Mouse (Mus musculus) myocyte (in vitro differentiated cells): ENCODE measurements around the gene Gmppb. TPM values are rescaled to one million over a fixed set of nuclear protein-coding genes. Genes with fewer than 3 reads are reported as not detected.

Experiments
- H3K27me3 ChIP-seq: one replicate; pipeline ENCODE4 v1.6.1; 2011; ENCODE audit not compliant: control insufficient read depth, insufficient read depth, insufficient read length
- H3K36me3 ChIP-seq: one replicate; pipeline ENCODE4 v1.6.1; 2011; ENCODE audit not compliant: control insufficient read depth, insufficient read depth
- H3K4me2 ChIP-seq: one replicate; pipeline ENCODE4 v1.6.1; 2011; ENCODE audit warnings: low read depth, control low read depth
- H3K4me3 ChIP-seq: one replicate; pipeline ENCODE4 v1.5.1; 2011; ENCODE audit warnings: mild to moderate bottlenecking, control low read depth, moderate library complexity
- H3K79me2 ChIP-seq: one replicate; pipeline ENCODE4 v1.6.1; 2011; ENCODE audit not compliant: control insufficient read depth, insufficient read depth
- H3ac ChIP-seq: one replicate; pipeline ENCODE4 v1.6.1; 2011; ENCODE audit not compliant: control insufficient read depth, insufficient read length
- CEBPB ChIP-seq: IDR thresholded peaks from 2 replicates; pipeline ENCODE4 v1.6.1; 2011; ENCODE audit warnings: mild to moderate bottlenecking, moderate library complexity; ENCODE audit not compliant: poor library complexity, insufficient read depth, severe bottlenecking
- E2F4 ChIP-seq: IDR thresholded peaks from one replicate; pipeline ENCODE4 v1.6.1; 2011; ENCODE audit warnings: mild to moderate bottlenecking, control low read depth, moderate library complexity; ENCODE audit not compliant: insufficient read depth
- MAX ChIP-seq: IDR thresholded peaks from one replicate; pipeline ENCODE4 v1.6.1; 2011; ENCODE audit warnings: low read depth, mild to moderate bottlenecking, control low read depth
- MYOD1 ChIP-seq, 3 experiments: IDR thresholded peaks; one replicate each; pipeline ENCODE4 v1.6.1; 2011; ENCODE audit warnings: control low read depth in 2 of 3, low read depth in 2 of 3, mild to moderate bottlenecking in 2 of 3, moderate library complexity in 1 of 3; ENCODE audit not compliant: insufficient read length in 2 of 3, control insufficient read depth in 1 of 3
- MYOG ChIP-seq, 3 experiments: IDR thresholded peaks; one replicate each; pipeline ENCODE4 v1.6.1; 2011; ENCODE audit warnings: control low read depth in 2 of 3, low read depth in 2 of 3, mild to moderate bottlenecking in 2 of 3; ENCODE audit not compliant: insufficient read length in 2 of 3, control insufficient read depth in 1 of 3, insufficient read depth in 1 of 3
- POLR2A ChIP-seq: IDR thresholded peaks from one replicate; pipeline ENCODE4 v1.6.1; 2011; ENCODE audit warnings: low read depth, mild to moderate bottlenecking, control low read depth, moderate library complexity; ENCODE audit not compliant: insufficient read length
- POLR2AphosphoS2 ChIP-seq: IDR thresholded peaks from one replicate; pipeline ENCODE4 v1.6.1; 2011; ENCODE audit warnings: low read depth, control low read depth; ENCODE audit not compliant: insufficient read length
- REST ChIP-seq: IDR thresholded peaks from one replicate; pipeline ENCODE4 v1.6.1; 2011; ENCODE audit warnings: mild to moderate bottlenecking, control low read depth, moderate library complexity; ENCODE audit not compliant: insufficient read depth, insufficient read length
- SRF ChIP-seq: IDR thresholded peaks from one replicate; pipeline ENCODE4 v1.6.1; 2011; ENCODE audit warnings: low read depth; ENCODE audit not compliant: control insufficient read depth, insufficient read length
- TCF12 ChIP-seq: IDR thresholded peaks from one replicate; pipeline ENCODE4 v1.6.1; 2011; ENCODE audit warnings: mild to moderate bottlenecking, control low read depth; ENCODE audit not compliant: poor library complexity, insufficient read depth, severe bottlenecking
- TCF3 ChIP-seq: IDR thresholded peaks from one replicate; pipeline ENCODE4 v1.6.1; 2011; ENCODE audit warnings: low read depth, control low read depth; ENCODE audit not compliant: insufficient read length
- USF1 ChIP-seq: IDR thresholded peaks from one replicate; pipeline ENCODE4 v1.6.1; 2011; ENCODE audit warnings: low read depth, mild to moderate bottlenecking, control low read depth, moderate library complexity
- polyA plus RNA-seq: library from polyadenylated mRNA; unstranded; fragments of >200 nt; fragmentation: generic; extraction: Trizol; gene quantifications from one replicate; pipeline ENCODE4 v1.2.1, GENCODE M21; 2012; ENCODE audit warnings: missing spikeins

Gmppb gene
- polyA plus RNA-seq, 1 experiment = 32.0 TPM

DNA sequence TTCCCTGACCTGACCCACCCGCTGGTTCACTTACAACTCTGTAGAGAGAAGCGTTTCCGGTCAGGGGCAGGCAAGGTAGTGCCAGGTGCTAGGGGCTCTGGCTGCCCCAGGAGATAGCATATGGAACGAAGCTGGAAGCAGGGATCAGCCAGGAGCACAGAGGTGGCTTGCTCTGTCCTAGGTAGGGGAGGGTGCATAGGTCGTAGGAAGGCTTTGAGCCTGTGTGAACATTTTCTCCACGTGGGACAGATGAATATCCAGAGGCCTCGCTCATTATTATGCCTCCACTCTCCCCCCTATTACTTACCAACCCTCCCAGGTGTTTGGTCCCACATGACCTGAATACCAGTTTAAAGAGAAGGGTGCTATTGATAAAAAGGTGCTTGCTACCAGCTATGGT lies 3.4 kb downstream of the Gmppb start:
- Histone ChIP-seq H3K4me3 (no peak overlapping the region), H3K36me3 (peaks cover 3% of the 10 kb centered on the region)

DNA sequence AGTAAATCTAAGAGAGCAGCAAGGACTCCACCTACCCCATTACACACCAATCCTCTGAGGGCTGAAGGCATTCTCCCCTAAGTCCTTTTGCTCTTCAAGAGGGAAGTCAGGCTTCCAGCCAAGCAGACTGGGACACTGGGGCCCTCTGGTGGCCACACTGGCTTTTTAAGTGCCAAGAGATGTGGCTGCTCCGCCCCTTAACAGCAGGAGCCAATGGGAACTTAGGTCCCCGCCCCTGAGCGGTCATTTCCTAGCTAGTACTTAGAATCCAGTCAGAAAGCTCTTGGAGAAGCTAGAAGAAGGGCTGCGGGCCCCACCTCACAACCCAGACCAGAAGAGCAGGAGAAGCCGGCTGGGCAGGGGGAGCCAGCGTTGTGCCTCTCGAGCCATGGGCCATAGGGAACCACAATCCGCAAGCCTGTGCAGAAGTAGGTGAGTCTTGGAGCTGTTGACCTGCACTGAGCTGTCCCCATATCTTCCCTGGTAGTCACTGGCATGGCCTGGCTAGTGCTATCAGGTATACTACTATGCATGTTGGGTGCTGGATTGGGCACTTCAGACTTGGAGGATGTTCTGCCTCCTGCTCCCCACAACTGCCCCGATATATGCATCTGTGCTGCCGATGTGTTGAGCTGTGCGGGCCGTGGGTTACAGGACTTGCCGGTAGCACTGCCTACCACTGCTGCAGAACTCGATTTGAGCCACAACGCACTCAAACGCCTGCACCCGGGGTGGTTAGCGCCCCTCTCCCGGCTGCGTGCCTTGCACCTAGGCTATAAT lies 4.0 kb downstream of the Gmppb start, which contains the start of gene Amigo3:
TSS of gene Amigo3 (plus strand) at position 275 of the 780 bp plus-strand sequence.
- H3ac ChIP-seq = no peak within 1 kb of the TSS
- no peak within 1 kb of the TSS for H3K4me2 ChIP-seq
- H3K79me2 ChIP-seq = peaks cover 7% of the 10 kb centered on the region
- H3K4me3 ChIP-seq = no peak within 1 kb of the TSS
- peaks cover 6% of the 10 kb centered on the region for H3K36me3 ChIP-seq
- TF ChIP-seq POLR2AphosphoS2 (peak; percentile 73), CEBPB (no peak), POLR2A (peak; percentile 20)
- no peaks in the 10 kb centered on the region for H3K27me3 ChIP-seq

More for the DNA sequence above, 3.4 kb downstream of the Gmppb start:
- no peak overlapping the region for H3ac ChIP-seq
- H3K27me3 ChIP-seq = no peaks in the 10 kb centered on the region
- H3K4me2 ChIP-seq = no peak overlapping the region
- peaks cover 7% of the 10 kb centered on the region for H3K79me2 ChIP-seq
- TF ChIP-seq POLR2AphosphoS2 (peak; percentile 54), E2F4 (no peak)

DNA sequence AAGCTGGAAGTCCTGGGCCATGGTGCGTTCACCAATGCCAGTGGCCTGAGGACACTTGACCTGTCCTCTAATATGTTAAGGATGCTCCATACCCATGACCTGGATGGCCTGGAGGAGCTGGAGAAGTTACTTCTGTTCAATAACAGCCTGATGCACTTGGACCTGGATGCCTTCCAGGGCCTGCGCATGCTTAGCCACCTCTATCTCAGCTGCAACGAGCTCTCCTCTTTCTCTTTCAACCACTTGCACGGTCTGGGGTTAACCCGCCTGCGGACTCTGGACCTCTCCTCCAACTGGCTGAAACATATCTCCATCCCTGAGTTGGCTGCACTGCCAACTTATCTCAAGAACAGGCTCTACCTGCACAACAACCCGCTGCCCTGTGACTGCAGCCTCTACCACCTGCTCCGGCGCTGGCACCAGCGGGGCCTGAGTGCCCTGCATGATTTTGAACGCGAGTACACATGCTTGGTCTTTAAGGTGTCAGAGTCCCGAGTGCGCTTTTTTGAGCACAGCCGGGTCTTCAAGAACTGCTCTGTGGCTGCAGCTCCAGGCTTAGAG lies 4.7 kb downstream of the Gmppb start:
- TF ChIP-seq POLR2A = no peak
- no peak for TF ChIP-seq TCF12
- no peak for TF ChIP-seq MYOD1 (IDR thresholded peaks at IDR 0.05; ENCODE audit: control insufficient read depth in 1 of 3, insufficient read length in 2 of 3, low read depth in 2 of 3)
- TF ChIP-seq USF1 = no peak
- no peak for TF ChIP-seq TCF3
- no peak for TF ChIP-seq MAX
- TF ChIP-seq E2F4 = no peak
- TF ChIP-seq MYOG (IDR thresholded peaks at IDR 0.05; ENCODE audit: control insufficient read depth in 1 of 3, insufficient read depth in 1 of 3, insufficient read length in 2 of 3, low read depth in 2 of 3) = no peak
- peaks cover 12% of the 10 kb centered on the region for H3K36me3 ChIP-seq
- H3K4me3 ChIP-seq = no peak overlapping the region
- no peak overlapping the region for H3ac ChIP-seq
- no peaks in the 10 kb centered on the region for H3K27me3 ChIP-seq
- no peak overlapping the region for H3K4me2 ChIP-seq
- peaks cover 7% of the 10 kb centered on the region for H3K79me2 ChIP-seq

GRCm38 (mm10) chr9:108054331-108055040 lies 5.4 kb downstream of the Gmppb start:
- Histone ChIP-seq H3ac (no peak overlapping the region), H3K36me3 (peaks cover 18% of the 10 kb centered on the region), H3K4me3 (no peak overlapping the region), H3K79me2 (peaks cover 6% of the 10 kb centered on the region), H3K27me3 (no peaks in the 10 kb centered on the region), H3K4me2 (no peak overlapping the region)
- TF ChIP-seq POLR2AphosphoS2 (no peak), POLR2A (peak; percentile 26), SRF (no peak), TCF3 (no peak)

GRCm38 (mm10) chr9:108055061-108055460 lies 6.0 kb downstream of the Gmppb start:
- no peak overlapping the region for H3K4me3 ChIP-seq
- H3K36me3 ChIP-seq = peaks cover 18% of the 10 kb centered on the region
- H3K27me3 ChIP-seq = no peaks in the 10 kb centered on the region
- H3K79me2 ChIP-seq = peaks cover under 1% of the 10 kb centered on the region
- TF ChIP-seq E2F4 (no peak), TCF12 (no peak), USF1 (no peak), MYOG (IDR thresholded peaks at IDR 0.05; ENCODE audit: control insufficient read depth in 1 of 3, insufficient read depth in 1 of 3, insufficient read length in 2 of 3, low read depth in 2 of 3) (no peak), MAX (no peak), REST (no peak), CEBPB (no peak), POLR2AphosphoS2 (no peak), SRF (no peak), TCF3 (no peak), POLR2A (no peak), MYOD1 (IDR thresholded peaks at IDR 0.05; ENCODE audit: control insufficient read depth in 1 of 3, insufficient read length in 2 of 3, low read depth in 2 of 3) (no peak)
- H3K4me2 ChIP-seq = no peak overlapping the region
- no peak overlapping the region for H3ac ChIP-seq
